Mouse (Mus musculus): Measurements from ENCODE around the gene Rlf.
A peak's percentile ranks its signal among the peaks of the same experiment; 100 is the strongest.

Rlf gene

DNA sequence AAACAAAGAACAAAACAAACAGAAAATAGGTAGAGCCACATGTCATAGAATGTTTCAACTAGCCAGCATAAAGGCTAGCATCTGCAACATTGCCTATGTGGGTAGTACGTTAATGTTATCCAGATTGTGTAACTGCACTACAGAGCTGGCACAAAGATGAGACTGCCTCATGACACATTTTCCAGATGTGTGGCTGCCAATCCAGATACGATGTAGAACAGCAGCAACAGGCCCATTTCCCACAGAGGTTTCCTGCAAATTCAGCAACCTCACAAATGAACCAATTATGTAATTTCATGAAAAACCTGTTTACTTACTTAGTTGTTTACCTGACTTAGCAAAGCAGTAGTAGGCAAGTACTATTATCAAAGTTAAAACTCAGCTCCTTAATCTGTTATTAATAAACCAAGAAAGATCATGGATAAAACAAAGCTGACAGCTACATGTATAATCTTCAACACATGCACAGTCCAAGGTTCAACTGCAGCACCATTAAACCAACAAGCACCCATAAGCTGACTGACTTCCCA, 51.3 kb downstream of the Rlf start:
- DNase-seq (ENCODE audit: low read depth): no peak

GRCm38 (mm10) chr4:121109126-121109525, 105.8 kb downstream of the Rlf start, which contains the start of gene Tmco2:
Tmco2 (minus strand) TSS chr4:121109226.
- DNase-seq (ENCODE audit: low read depth): no peak

DNA sequence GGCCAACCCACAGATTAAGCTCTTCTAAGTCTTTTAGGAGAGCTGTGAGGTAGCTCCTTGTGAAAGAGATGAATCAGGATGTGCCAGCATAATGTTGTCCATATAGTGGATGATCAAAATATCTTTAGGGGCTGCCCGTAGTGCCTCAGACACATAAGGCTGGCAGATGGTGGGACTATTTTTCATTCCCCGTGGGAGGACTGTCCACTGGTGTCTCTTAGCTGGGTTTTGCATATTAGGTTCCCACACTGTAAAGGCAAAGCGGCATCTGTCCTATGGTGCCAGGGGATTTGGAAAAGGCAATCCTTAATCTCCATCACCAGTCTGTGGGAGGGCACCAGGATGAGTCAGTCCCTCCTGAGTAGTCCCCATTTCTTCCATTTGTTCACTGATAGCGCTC, 111.6 kb downstream of the Rlf start:
- DNase-seq (ENCODE audit: low read depth): no peak

DNA sequence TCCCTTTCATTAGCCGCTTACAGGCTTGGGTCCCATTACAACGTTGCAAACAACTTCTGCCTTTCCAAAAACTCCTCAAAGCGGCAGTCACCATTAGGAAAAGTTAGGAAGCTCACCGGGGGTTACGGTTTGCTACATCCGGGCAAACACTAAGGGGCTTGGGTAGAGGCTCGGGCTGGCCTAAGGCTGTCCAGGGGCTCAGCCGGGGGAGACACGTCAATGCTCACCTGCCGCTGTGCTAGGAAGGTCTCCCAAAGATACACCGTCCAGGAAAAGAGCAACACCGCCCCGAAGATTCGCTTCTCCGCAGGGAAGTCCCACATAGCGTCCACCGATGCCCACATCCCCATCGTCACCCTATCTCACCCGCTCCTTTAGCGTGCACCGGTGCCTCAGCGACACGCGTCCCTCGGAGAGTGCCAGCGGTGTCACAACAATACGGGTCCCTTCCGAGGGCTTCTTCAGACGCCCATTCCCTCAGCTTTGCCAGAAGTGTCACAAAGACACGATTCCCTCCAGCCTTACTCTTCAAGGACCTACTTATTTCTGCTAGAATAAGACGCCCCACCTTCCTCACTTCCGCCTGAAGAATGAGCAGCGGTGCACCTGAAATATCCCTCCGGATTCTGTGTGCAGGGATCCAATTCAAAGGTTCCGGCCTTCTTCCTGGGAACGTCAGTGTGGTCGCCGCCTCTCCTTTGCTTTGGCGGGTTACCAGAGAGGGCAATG, 117.1 kb downstream of the Rlf start, which contains the start of gene Zmpste24:
Gene Zmpste24 (minus strand): TSS at position 592 of the 729 bp plus-strand sequence.
- peak; percentile 91 for DNase-seq (ENCODE audit: low read depth)
